Mouse (Mus musculus): ENCODE measurements around the gene Copa. TPM values are rescaled to one million over a fixed set of nuclear protein-coding genes. Genes with fewer than 3 reads are reported as not detected.

The Copa gene
- 221 and 237 TPM in 2 replicates for polyA plus RNA-seq (2015; fragmentation: Nextera tagmentation; extraction: Ambion mirVana)

DNA sequence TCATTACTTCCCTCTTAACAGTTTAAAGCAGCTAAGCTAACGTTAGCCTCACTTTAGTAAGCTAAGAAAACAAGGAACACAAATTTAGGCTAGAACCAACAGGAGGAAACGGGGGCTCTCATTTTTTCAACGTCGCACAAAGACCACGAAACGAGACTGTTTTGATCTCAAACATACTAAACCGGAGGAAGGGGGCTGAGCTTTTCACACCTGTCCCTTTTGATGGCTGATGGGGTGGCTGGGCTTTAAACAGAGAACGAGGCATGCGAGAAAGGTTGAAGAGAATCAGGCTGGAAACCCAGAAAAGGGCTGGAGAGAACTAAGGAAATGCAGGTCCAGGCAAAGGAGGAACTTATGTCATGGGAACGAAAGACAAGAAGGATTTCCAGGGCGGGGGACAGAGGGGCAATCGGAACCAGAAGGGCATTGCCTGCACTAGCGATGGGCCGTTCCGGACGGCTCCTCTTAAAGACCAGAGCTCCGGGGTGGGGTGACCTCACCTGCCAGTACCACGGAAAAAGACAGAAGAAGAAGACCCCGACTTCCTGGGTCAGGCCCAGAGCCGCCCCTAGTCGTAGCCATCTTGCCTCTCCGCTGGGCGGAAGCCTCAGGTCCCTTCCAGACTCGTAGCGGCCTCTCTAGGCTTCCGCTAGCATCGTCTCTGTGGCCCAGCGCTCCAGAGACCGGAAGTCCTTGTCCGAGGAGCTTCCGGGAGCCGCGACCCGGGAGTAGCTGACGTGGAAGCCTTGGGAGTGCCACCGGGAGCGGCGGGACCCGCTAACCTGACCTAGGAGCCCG lies at the start of gene Copa, which contains the start of gene Ncstn:
Copa (plus strand) TSS at position 429 of the 798 bp plus-strand sequence.
Ncstn (minus strand) TSS at position 695 of the 798 bp plus-strand sequence.
- Histone ChIP-seq H3K9me3 (replicated peaks) (no peaks in the 10 kb centered on the region), H3K9ac (peak within 1 kb of the TSS; percentile 85), H3K4me2 (peak within 1 kb of the TSS; percentile 59), H3K4me3 (replicated peaks) (peak within 1 kb of the TSS; percentile 94), H3K27me3 (no peaks in the 10 kb centered on the region), H3K27ac (peak within 1 kb of the TSS; percentile 89), H3K36me3 (peaks cover 28% of the 10 kb centered on the region), H3K4me1 (peaks cover 15% of the 10 kb centered on the region)
- peak; percentile 99 for ATAC-seq (replicated peaks; ENCODE audit: low FRiP score)
- WGBS: under 1% methylated on average over 40 of the region's 40 CpGs

DNA sequence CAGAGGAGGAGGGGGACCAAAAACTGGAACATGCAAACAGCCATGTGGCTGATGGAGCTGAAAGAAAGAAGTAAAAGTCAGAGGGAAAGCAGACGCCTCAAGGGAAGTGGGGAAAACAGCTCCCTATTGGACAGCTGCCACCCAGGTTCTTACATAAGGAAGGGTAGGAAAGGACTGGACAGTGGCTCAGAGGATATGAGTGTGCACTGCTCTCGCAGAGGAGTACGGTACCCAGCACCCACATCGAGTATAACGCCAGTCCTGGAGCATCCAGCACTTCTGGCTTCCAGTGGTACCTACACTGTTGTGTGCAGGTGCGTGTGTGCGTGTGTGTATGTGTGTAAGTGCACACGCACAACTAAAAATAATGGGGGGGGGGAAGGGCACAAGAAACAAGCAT lies 35.9 kb upstream of the Copa start:
- no peaks in the 10 kb centered on the region for H3K36me3 ChIP-seq
- H3K4me1 ChIP-seq: peaks cover 27% of the 10 kb centered on the region
- H3K4me2 ChIP-seq: no peak overlapping the region
- no peaks in the 10 kb centered on the region for H3K9me3 ChIP-seq (replicated peaks)
- no peak overlapping the region for H3K27ac ChIP-seq
- H3K4me3 ChIP-seq (replicated peaks): no peak overlapping the region
- WGBS: 76% methylated on average over 8 of the region's 8 CpGs
- peaks cover 9% of the 10 kb centered on the region for H3K27me3 ChIP-seq
- no peak overlapping the region for H3K9ac ChIP-seq
- ATAC-seq (replicated peaks; ENCODE audit: low FRiP score): no peak

DNA sequence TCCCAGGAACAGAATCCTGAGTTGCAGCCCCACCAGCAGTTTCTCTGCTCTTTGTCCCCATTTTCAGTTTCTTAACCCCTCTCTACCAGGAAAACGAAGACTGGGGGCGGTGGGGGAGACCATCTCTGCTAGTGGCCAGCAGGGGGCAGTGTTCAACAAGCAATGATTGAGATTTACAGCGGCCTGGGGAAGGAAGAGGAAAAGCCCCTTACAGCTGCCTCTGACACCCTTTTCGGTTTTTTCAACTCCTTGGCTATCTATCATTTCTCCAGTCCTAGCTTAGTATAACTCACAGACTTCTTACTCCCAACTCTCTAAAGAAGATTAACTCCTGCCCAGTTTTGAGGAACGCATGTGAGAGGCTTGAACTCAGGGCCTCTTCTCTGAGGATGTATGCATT lies 35.4 kb upstream of the Copa start:
- H3K27me3 ChIP-seq: peaks cover 13% of the 10 kb centered on the region
- no peak overlapping the region for H3K9ac ChIP-seq
- H3K27ac ChIP-seq: no peak overlapping the region
- 0 out of 2 replicates have a peak overlapping the region, but pooled peaks have one; percentile 23 for H3K4me2 ChIP-seq
- 8% methylated on average over 5 of the region's 5 CpGs for WGBS
- peaks cover 27% of the 10 kb centered on the region for H3K4me1 ChIP-seq
- peak; percentile 53 for ATAC-seq (replicated peaks; ENCODE audit: low FRiP score)
- no peaks in the 10 kb centered on the region for H3K9me3 ChIP-seq (replicated peaks)
- no peaks in the 10 kb centered on the region for H3K36me3 ChIP-seq
- no peak overlapping the region for H3K4me3 ChIP-seq (replicated peaks)

DNA sequence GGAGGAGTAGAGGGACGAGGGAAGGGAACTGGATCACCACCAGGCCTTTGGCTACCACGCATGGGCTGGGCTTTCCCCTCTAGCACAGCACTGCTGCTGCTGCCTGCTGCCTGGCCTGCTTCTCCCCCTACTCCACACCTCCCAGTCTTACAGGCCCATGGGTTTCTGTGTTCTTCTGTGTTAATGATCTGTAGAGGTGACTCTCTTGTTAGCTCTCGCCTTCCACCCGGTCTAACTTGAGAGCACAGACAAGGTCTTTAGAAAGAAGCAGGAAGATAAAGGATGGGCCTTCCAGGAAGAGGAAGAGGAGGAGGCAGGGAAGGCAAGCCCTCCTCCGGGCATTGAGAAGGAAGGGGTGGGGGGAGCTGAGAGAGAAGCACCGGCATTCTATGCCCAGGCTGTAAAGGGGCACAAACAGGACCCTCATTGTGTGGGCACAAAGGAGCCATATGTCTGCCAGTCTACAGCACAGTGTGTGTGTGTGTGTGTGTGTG lies 34.0 kb upstream of the Copa start:
- Histone ChIP-seq H3K4me2 (peak overlapping the region; percentile 31), H3K9ac (no peak overlapping the region), H3K9me3 (replicated peaks) (no peaks in the 10 kb centered on the region), H3K4me3 (replicated peaks) (peak overlapping the region; percentile 24; the same call in 1 of the 2 replicates), H3K36me3 (no peaks in the 10 kb centered on the region), H3K27ac (peak overlapping the region; percentile 7; the same call in 1 of the 2 replicates), H3K27me3 (peaks cover 26% of the 10 kb centered on the region), H3K4me1 (peaks cover 33% of the 10 kb centered on the region)
- 25% methylated on average over 6 of the region's 6 CpGs for WGBS
- ATAC-seq (replicated peaks; ENCODE audit: low FRiP score): peak; percentile 73

DNA sequence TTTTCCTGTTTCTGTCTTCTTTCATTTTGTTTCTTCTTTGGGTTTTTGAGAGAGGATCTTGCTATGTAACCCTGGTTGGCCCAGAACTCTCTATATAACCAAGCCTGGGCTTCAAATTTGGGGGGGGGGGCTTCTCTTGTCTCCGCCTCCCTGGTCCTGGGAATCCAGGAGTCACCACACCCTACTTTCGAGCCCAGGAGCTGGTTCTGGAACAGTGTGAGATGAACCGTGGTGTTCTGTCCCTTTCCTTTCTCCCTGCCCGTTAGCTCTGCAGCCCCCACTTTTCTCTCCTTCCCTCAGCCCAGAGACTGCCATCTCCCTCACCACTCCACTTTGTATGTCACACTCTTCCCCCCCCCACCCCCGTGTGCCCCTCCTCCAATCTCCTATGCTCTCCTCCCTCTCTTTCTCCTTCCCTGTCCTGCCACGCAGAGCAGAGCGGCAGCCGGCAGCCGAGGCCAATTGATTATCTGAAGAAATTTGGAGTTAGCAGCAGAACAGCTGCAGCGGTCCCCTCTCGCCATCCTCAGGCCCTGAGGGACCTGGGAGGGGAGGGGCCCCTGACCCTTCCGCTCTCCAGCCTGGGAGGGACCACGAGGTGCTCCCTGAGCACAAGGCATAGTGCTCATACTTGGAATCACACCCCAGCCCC lies 33.1 kb upstream of the Copa start:
- Histone ChIP-seq H3K27ac (no peak overlapping the region), H3K27me3 (peaks cover 36% of the 10 kb centered on the region), H3K9ac (0 out of 2 replicates have a peak overlapping the region, but pooled peaks have one; percentile 10), H3K4me1 (peaks cover 43% of the 10 kb centered on the region), H3K9me3 (replicated peaks) (no peaks in the 10 kb centered on the region), H3K36me3 (no peaks in the 10 kb centered on the region), H3K4me2 (peak overlapping the region; percentile 31), H3K4me3 (replicated peaks) (no peak overlapping the region)
- WGBS: 27% methylated on average over 13 of the region's 13 CpGs
- ATAC-seq (replicated peaks; ENCODE audit: low FRiP score): no peak

- ATAC-seq (replicated peaks; ENCODE audit: low FRiP score): no peak
- Histone ChIP-seq H3K36me3 (no peaks in the 10 kb centered on the region), H3K9me3 (replicated peaks) (no peaks in the 10 kb centered on the region), H3K9ac (no peak overlapping the region), H3K4me3 (replicated peaks) (peak overlapping the region; percentile 43; the same call in 1 of the 2 replicates), H3K27ac (no peak overlapping the region), H3K27me3 (peaks cover 55% of the 10 kb centered on the region), H3K4me1 (peaks cover 41% of the 10 kb centered on the region), H3K4me2 (peak overlapping the region; percentile 85)
- WGBS: 7% methylated on average over 10 of the region's 10 CpGs
Observed at GRCm38 (mm10) chr1:172052766-172053279, 29.5 kb upstream of the Copa start.

DNA sequence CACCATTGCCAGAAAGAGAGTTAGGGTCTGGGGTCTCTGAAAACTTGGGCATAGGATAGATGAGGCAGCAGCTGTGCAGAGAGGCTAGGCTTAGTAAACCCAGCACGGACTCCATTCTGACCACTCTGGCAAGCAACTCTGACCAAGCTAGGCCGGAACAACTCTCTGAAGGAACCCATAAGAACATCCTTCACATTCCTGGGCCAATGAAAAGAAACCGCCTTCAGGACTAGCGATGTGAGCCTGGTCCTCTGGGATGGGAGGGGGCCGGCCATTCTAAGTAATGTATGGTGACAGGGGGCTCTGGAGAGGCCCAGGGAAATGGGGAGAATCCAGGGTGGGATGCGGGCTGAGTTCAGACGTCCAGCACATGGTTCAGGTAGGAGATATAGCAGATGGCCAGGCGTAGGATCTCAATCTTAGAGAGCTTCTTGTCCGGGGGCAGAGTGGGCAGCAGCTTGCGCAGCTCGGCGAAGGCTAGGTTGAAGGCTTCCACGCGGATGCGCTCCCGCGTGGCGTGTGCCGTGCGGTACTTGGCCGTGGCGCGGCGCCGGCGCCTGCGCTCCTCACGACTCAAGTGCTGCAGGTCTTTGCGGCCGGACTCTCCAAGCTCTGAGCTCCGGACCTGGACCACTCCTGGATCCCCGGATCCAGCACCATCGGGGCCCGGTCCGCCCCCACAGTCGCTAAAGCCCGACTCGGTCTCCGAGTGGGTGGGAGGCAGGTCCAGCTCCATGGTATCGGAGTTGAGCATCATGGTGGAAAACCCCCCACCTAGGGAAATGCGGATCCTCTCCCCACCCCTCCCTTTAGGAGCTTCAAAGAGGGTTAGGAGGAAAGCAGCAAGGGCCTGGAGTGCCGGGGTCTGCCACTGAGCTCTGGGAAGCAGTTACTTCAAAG lies 28.5 kb upstream of the Copa start:
- Histone ChIP-seq H3K9ac (peak overlapping the region; percentile 35; the same call in 1 of the 2 replicates), H3K36me3 (no peaks in the 10 kb centered on the region), H3K27ac (no peak overlapping the region), H3K27me3 (peaks cover 60% of the 10 kb centered on the region), H3K4me2 (peak overlapping the region; percentile 85), H3K9me3 (replicated peaks) (no peaks in the 10 kb centered on the region), H3K4me3 (replicated peaks) (peak overlapping the region; percentile 43), H3K4me1 (peaks cover 32% of the 10 kb centered on the region)
- ATAC-seq (replicated peaks; ENCODE audit: low FRiP score): peak; percentile 29; the same call in 1 of the 2 replicates
- WGBS: under 1% methylated on average over 42 of the region's 42 CpGs

DNA sequence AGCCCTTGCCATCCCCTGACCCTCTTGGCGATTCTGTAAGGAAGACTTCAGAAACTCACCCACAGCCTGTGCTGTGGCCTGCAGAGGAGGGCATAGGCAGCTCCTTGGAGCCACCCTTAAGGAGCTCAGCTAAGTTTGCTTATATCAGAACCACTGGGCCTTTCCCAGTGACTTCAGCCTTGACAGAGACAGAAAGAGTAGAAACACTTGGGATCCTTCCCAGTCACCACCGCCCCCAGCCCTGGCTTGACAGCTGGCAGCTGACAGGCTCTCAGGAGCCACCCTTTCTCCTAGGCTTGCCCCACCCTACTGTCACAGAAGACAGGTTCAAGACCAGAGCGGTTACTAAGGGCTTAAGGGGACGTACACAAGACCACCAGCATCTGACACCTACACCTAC lies 26.1 kb upstream of the Copa start:
- Histone ChIP-seq H3K9ac (no peak overlapping the region), H3K4me1 (peaks cover 29% of the 10 kb centered on the region), H3K4me2 (no peak overlapping the region), H3K9me3 (replicated peaks) (no peaks in the 10 kb centered on the region), H3K27me3 (peaks cover 60% of the 10 kb centered on the region), H3K27ac (no peak overlapping the region), H3K36me3 (no peaks in the 10 kb centered on the region), H3K4me3 (replicated peaks) (no peak overlapping the region)
- ATAC-seq (replicated peaks; ENCODE audit: low FRiP score): no peak
- 70% methylated on average over 4 of the region's 4 CpGs for WGBS

DNA sequence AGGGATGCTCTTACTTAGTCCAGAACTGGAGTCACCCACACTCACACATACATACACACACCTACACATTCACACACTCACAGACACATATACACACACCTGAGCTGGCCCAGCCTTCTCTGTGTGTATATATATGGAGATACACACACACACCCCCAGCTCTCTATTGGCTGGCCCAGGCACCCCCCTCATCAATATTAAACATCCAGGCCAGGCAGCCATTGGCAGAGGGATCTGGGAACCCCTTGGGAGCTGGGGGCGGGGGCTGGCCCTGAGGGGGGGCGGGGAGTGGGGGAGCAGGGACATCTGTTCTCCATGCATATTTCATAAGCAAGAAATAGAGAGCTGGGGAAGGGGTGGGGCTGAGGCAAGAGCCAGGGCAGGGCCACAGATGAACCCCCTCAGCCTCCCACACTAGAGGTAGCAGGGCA lies 24.8 kb upstream of the Copa start, which contains the start of gene Nhlh1:
Nhlh1 (minus strand) TSS at position 83 of the 431 bp plus-strand sequence.
- H3K9ac ChIP-seq: no peak within 1 kb of the TSS
- H3K27ac ChIP-seq: no peak within 1 kb of the TSS
- ATAC-seq (replicated peaks; ENCODE audit: low FRiP score): 0 out of 2 replicates have a peak, but pooled peaks have one; percentile 21
- 80% methylated on average over 1 of the region's 2 CpGs for WGBS
- no peaks in the 10 kb centered on the region for H3K36me3 ChIP-seq
- H3K9me3 ChIP-seq (replicated peaks): no peaks in the 10 kb centered on the region
- H3K4me3 ChIP-seq (replicated peaks): no peak within 1 kb of the TSS
- peaks cover 31% of the 10 kb centered on the region for H3K4me1 ChIP-seq
- peaks cover 51% of the 10 kb centered on the region for H3K27me3 ChIP-seq
- no peak within 1 kb of the TSS for H3K4me2 ChIP-seq

DNA sequence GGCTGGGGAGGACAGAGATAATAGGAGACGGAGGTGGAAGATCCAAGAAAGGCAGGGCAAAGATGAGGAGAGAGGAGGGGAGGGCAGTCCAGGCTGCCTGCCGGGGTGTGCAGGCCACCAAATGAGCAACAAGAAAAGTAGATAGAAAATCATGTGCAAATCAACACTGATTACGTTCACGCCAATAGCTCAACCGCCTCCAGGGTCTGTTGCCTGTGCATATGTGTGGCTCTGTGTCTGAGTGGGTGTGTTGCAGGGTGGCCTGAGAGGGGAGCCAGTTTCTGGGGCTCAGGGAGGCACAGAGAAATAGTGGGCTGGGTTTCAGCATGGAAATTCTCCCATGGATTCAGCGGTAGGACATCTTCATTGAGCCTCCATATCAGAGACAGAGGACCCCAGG lies 24.0 kb upstream of the Copa start:
- Histone ChIP-seq H3K27ac (no peak overlapping the region), H3K27me3 (peaks cover 43% of the 10 kb centered on the region), H3K4me1 (peaks cover 27% of the 10 kb centered on the region), H3K9ac (no peak overlapping the region), H3K36me3 (no peaks in the 10 kb centered on the region), H3K9me3 (replicated peaks) (no peaks in the 10 kb centered on the region), H3K4me2 (no peak overlapping the region), H3K4me3 (replicated peaks) (no peak overlapping the region)
- ATAC-seq (replicated peaks; ENCODE audit: low FRiP score): no peak
- 73% methylated on average over 6 of the region's 6 CpGs for WGBS

- H3K36me3 ChIP-seq: peaks cover 2% of the 10 kb centered on the region; the same call in 1 of the 2 replicates
- H3K27me3 ChIP-seq: peaks cover 38% of the 10 kb centered on the region
- H3K4me3 ChIP-seq (replicated peaks): no peak overlapping the region
- H3K9me3 ChIP-seq (replicated peaks): no peaks in the 10 kb centered on the region
- no peak overlapping the region for H3K9ac ChIP-seq
- H3K4me2 ChIP-seq: no peak overlapping the region
- ATAC-seq (replicated peaks; ENCODE audit: low FRiP score): no peak
- 75% methylated on average over 7 of the region's 7 CpGs for WGBS
- no peak overlapping the region for H3K27ac ChIP-seq
- H3K4me1 ChIP-seq: peaks cover 27% of the 10 kb centered on the region
Observed at GRCm38 (mm10) chr1:172058874-172059273, 23.5 kb upstream of the Copa start.

Measured in kidney, embryonic 15.5 days (tissue).